Mouse (Mus musculus) neutrophil, adult 83 days (primary cell): ENCODE measurements around the gene Ppia. TPM values are rescaled to one million over a fixed set of nuclear protein-coding genes. Genes with fewer than 3 reads are reported as not detected.

ENCODE experiments used
- total RNA-seq, 2 experiments: library from RNA; stranded (reverse); gene quantifications; one replicate each; pipeline ENCODE4 v1.2.4; 2023

Gene Ppia
- 100 to 1,000 TPM; 886 to 907 TPM for total RNA-seq

GRCm38 (mm10) chr11:6414751-6415550, at the start of gene Ppia:
Ppia (plus strand) TSS chr11:6415443.

DNA sequence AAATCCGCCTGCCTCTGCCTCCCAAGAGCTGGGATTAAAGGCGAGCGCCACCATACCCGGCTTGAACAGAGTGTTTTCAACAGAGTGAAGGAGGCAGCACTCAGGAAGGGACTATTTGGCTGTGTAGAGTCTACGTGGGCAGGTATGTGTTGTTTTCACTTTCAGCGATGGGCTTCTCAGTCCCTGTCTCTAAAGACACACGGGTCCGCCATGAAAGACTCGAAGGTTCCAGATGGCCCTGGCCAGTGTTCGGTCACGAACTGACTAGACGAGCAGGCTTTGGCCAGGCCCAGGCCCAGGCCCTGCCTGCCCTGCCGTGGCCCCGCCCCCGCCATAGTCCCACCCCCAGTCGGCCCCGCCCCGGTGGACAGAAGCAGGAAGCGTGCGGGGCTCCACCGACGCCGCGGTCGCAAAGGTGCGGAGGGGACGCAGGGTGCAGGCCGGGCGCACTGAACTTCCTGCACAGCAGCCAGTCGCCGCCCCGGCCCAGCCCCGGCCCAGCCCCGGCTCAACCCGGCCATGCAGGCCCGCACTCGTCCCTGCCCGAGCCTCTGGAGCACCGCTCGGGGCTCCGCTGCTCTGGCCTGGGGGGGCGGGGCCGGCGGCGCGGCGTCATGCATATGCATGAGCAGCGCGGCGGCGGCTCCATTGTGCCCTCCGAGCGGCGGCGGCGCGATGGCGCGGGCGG, 26.4 kb upstream of the Ppia start, which contains the start of gene Zmiz2:
TSS of gene Zmiz2 (plus strand) at position 349 of the 688 bp plus-strand sequence.

DNA sequence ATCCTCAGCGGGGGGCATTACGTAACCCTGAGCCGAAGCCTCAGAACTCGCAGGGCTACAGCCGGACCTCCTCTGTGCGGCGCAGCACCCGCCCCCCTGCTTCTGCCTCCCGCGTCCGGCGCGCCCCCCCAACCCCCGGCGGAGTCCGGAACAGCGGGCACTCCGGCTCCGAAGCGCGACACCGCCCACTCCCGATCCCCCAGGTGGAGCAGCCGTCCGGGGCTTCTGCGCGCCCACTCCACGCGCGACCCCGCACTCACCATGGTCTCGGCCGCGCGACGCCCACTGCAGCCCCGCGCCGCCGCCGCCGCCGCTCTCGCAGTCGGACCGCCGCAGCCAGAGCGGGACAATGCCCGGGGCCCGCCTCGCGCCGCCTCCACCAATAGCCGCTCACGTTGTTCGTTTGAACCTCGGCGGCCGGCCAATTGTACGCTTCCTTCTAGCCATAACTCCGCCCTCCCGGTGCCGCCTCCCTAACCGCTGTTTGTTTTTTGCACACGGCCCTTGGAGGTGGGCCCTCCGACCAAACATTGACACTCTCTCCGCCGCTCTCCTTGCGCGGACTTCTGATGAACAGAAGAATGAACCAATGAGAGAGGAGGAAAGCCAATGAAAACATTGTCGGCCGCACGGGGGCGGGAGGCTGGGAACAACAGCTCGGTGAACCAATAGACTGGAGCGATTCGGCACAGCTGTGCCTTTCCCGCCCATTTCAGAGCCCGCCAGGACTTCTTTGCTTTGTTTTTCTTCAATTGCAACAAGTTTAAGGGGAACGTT, 29.0 kb downstream of the Ppia start, which contains the start of gene H2afv:
TSS of gene H2afv (minus strand) at position 367 of the 777 bp plus-strand sequence.

Other genes with a start within 250 kb of the Ppia start
- gene A730071L15Rik, start 215.4 kb upstream of the Ppia start, total RNA-seq, result not detected
- 10 to 100 TPM; 29.0 to 32.2 TPM for gene Nudcd3, start 215.0 kb upstream of the Ppia start, total RNA-seq
- not detected for gene Npc1l1, start 185.3 kb upstream of the Ppia start, total RNA-seq
- gene Ddx56, start 147.7 kb upstream of the Ppia start, total RNA-seq, result 10 to 100 TPM; 22.2 to 24.0 TPM
- 10 to 100 TPM; 27.0 to 30.2 TPM for gene Tmed4, start 140.6 kb upstream of the Ppia start, total RNA-seq
- 100 to 1,000 TPM; 115 to 127 TPM for gene Ogdh, start 123.8 kb upstream of the Ppia start, total RNA-seq
- gene Zmiz2, start 26.4 kb upstream of the Ppia start, total RNA-seq, result 10 to 100 TPM; 38.9 to 39.4 TPM
- gene H2afv, start 29.0 kb downstream of the Ppia start, total RNA-seq, result 10 to 100 TPM; 83.9 to 89.8 TPM
- 10 to 100 TPM; 39.8 to 47.8 TPM for gene Purb, start 60.5 kb downstream of the Ppia start, total RNA-seq
- gene Myo1g, start 105.5 kb downstream of the Ppia start, total RNA-seq, result 100 to 1,000 TPM; 210 to 242 TPM
- 100 to 1,000 TPM; 123 to 135 TPM for gene Ccm2, start 131.4 kb downstream of the Ppia start, total RNA-seq
- 1 to 10 TPM; 1.2 to 2.3 TPM for gene Nacad, start 190.6 kb downstream of the Ppia start, total RNA-seq
- 10 to 100 TPM; 58.8 to 60.4 TPM for gene Tbrg4, start 210.6 kb downstream of the Ppia start, total RNA-seq
- gene Wap, start 223.2 kb downstream of the Ppia start, total RNA-seq, result not detected
- gene Ramp3, start 243.1 kb downstream of the Ppia start, total RNA-seq, result not detected